Mouse (Mus musculus) Muller cell, postnatal 12 days (primary cell): ENCODE results near the gene S1pr4.

Experiments used
- DNase-seq: peaks from one replicate; pipeline ENCODE4 v3.0.0-alpha.2; 2015; ENCODE audit errors: inconsistent ontology term

S1pr4 gene

DNA sequence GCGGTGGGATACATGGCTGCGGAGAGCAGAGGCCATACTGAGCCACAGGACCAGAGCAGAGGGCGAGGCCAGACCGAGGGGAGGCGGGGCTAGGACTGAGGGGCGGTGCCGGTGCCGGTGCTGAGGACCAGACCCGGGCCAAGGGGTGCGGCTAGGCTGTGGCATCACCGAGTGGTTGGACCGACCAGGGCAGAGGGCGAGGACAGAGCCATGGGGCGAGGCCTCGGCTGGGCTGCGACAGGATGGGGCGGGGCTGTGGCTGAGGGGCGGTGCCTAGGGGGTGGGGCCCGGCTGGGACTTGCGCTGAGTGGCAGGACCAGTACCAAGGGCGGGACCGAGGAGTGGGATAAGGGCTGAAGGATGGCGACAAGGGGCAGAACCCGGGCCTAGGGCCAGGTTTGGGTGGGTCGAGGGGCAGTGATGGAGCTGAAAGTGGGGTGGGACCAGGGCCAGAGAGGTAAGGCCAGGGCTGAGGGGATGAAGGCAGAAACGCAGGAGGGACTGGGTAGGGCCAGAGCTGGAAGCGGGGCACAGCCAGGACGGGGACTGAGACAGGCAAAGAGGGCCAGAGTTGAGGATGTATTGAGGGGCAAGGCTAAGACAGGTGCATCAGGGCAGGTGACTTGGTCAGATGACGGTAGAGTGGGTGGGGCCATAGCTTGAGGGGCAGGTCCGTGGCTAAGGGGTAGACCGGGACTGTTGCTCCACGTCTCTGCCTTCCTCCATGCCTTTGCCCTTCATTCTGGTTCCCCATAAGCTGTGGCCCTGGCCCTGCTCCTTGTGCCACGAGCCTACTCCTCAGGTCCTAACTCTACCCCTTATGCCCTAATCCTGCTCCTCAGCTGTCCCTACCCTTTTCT is 35.3 kb downstream of the S1pr4 start:
- peak; percentile 86 for DNase-seq

DNA sequence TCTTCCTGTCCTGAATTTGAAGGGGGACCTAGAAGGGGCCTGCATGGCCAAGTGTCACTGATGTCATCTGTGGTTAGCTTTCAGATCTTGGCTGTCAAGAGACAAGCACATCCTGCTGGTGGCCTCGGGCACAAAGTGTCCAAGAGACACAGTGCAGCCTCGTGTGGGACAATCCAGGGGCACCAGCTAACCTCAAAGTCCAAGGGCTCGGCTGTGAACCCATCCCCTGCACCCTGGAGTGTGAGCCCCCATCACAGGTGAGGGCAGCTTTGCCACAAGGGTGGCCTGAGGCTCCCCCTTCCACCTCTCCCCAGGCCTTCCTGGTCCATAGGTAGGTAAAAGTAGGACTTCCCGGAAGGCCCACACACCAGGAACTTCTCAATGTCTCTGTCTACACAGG is 36.4 kb downstream of the S1pr4 start:
- DNase-seq, result no peak

DNA sequence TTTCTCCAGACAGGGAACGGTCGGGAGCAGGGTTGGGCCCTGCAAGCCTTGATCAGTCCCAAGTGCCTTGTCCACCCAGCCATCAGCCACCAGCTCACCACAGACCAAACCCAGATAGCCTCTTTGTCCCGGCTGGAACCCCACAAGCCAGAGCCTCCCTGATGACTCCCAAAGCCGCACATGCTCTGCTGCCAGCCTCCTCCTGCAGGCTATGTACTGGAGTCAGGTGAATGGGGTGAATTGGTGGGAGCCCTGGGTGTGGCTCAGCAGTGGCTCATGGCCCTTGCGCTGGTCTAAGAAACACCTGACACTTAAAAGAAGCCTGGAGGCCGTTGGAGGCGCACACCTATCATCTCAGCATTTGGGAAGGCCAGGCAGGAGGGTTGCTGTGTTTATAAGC is 37.0 kb downstream of the S1pr4 start:
- DNase-seq, result no peak

GRCm38 (mm10) chr10:81462415-81462804 is 37.5 kb downstream of the S1pr4 start:
- DNase-seq, result no peak

- no peak for DNase-seq
These were observed 38.1 kb downstream of the S1pr4 start for GRCm38 (mm10) chr10:81461673-81462414.

- DNase-seq, result no peak
These were observed 39.0 kb downstream of the S1pr4 start for GRCm38 (mm10) chr10:81460951-81461350.

- DNase-seq, result no peak
These were observed 39.5 kb downstream of the S1pr4 start for GRCm38 (mm10) chr10:81460471-81460870.

GRCm38 (mm10) chr10:81459399-81459798 is 40.5 kb downstream of the S1pr4 start:
- DNase-seq, result no peak

DNA sequence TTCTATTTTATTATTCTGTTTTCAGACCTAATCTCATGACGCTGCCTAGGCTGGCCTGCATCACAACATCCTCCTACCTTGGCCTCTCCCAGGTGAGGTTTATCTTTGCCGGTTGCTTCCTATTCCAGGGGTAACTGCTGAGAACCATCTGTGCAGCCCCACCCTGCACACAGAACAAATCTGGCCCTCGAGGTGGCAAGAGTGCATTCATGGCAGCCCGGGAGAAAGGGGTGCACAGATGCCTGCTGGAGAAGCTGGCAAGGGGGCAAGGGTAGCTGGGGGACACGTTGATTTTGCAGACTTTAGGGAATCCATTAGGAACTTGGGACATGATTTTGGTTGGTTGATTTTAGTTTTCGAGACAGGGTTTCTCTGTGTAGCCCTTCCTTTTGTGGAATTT is 41.7 kb downstream of the S1pr4 start:
- no peak for DNase-seq

DNA sequence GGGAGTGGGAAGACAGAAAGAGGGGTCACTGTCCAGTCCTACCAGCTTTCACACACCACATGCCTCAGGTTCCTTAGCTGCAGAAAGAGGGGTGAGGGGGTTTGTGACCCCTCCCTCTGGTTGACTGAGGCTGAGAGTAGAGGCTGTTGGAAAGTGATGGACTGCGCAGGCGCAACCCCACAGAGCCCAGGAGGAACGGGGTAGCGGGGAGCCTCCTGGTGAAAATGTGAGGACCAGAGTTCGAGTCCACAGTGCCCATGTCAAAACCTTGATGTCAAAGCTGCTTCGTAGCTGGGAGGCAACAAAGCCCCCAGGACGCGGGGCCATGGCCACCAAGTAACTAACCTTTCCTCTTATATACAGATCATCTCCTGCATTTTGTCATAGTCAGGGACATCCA is 42.3 kb downstream of the S1pr4 start:
- DNase-seq, result no peak

GRCm38 (mm10) chr10:81456983-81457563 is 42.9 kb downstream of the S1pr4 start:
- no peak for DNase-seq

DNA sequence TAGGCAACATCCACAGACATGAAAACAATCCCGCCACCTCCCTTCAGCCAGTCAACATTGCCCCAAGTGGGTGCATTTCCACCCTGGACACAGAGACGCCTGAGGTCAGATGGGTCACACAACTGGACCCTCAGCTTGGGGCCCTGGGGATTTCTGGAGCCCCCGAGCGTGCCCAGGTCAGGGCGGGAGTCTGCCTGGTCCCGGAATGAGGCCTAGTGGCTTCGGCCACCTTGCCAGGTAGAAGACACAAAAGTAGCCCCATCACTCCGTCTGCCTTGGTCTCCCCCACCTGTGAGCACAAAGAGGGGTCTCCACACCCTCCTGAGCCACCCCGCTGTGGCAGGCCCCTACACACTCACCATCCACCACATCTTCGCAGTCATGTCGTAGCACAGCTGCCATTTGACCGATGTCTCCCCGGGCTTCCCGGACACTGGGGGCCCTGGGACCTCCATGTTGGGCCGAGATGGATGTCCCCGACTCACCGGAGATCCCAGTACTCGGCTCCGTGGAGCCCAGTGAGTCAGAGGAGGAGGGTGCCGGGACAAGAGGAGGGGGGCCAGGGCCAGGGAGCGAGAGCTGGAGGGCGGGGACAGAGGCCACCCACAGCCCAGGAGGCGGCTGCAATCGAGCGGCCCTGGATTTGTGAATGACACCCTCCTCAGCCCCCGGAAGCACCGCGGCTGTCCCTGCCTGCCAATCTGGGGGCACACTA is 44.6 kb downstream of the S1pr4 start, which contains the start of gene Nfic:
Nfic (minus strand) TSS at position 455 of the 715 bp plus-strand sequence.
- no peak for DNase-seq

- DNase-seq, result no peak
These were observed 45.8 kb downstream of the S1pr4 start for GRCm38 (mm10) chr10:81454106-81454505.

- no peak for DNase-seq
These were observed 47.0 kb downstream of the S1pr4 start for GRCm38 (mm10) chr10:81452947-81453288.

DNA sequence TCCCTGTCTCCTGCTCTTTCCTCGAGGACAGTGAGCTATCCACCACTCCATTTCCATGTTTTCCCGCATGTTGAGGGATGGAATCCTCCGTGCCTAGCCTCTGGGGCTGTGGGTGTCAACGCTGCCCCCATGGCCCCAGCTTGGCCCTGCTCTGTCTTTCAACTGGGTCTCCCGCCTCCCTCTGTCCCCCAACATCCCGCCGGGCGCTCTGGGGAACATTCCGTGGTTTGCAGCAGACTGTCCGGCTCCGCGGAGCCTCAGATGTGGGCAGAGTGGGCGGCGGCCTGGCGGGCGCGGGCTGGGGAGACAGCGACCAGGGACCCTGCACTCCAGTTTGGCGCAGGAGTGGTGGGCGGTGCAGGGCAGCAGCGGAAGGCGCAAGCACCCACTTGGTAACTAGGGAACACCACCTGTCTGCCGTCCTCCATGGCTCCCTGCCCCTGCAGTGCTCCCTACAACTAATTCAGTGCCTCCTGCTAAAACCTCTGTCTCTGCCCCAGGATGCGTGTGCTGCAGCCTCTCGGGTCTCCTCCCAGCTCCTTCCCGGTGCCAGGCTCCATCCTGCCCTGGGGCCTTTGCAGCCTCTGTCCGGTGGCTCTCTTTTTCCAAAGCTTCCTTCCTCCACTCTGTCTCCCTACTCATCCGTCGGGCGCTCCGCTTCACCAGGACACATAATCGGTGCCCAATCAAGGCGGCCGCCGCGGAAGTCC is 47.5 kb downstream of the S1pr4 start:
- DNase-seq, result peak; percentile 77

DNA sequence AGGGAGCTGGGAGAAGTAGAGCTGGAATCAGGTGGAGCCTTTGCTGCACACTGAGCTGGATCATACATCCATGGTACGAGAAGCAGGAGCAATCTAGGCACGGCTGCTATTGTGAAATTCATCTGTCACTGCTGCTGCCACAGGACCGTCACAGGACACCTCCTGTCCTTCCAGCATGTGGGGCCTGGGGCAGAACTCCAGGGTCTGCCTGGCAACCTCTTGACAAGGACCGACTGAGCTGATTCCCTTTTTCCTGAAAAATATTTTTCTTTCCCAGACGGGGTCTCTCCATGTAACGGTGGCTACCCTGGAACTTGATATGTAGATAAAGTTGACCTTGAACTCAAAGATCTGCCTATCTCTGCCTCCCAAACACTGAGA is 48.6 kb downstream of the S1pr4 start:
- no peak for DNase-seq

- no peak for DNase-seq
These were observed 49.1 kb downstream of the S1pr4 start for GRCm38 (mm10) chr10:81450641-81451364.

DNA sequence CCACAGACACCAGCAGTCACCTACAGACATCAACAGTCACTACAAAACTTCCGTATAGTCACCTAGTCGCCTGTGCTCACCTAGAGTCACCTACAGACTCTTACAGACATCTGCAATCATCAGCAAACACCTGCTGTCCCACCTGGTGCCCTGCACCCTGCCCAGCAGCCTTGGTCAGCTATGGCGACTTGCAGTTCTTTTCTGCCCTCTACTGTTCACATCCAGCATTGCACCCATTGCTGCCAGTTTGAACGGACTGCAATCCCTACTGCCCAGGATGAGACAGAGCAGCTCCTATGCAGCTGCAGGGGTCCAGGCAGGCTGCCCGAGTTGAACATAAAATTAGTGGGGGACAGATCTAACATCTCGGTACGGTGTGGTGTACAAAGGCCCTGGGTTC is 49.8 kb downstream of the S1pr4 start:
- DNase-seq, result peak; percentile 67
